Mouse (Mus musculus) C2C12 (cell line): ENCODE data around the gene Vti1a. TPM values are rescaled to one million over a fixed set of nuclear protein-coding genes. Genes with fewer than 3 reads are reported as not detected.

Experiments
- H3K27me3 ChIP-seq: one replicate; pipeline ENCODE4 v1.6.1; 2011; ENCODE audit not compliant: control insufficient read depth, insufficient read depth, insufficient read length
- H3K36me3 ChIP-seq: one replicate; pipeline ENCODE4 v1.6.1; 2011; ENCODE audit not compliant: control insufficient read depth, insufficient read depth
- H3K4me3 ChIP-seq: one replicate; pipeline ENCODE4 v1.5.1; 2011; ENCODE audit warnings: mild to moderate bottlenecking, control low read depth; ENCODE audit not compliant: poor library complexity, insufficient read depth, severe bottlenecking
- H3K79me2 ChIP-seq: one replicate; pipeline ENCODE4 v1.6.1; 2011; ENCODE audit not compliant: control insufficient read depth, insufficient read depth
- H3K79me3 ChIP-seq: one replicate; pipeline ENCODE4 v1.6.1; 2011; ENCODE audit warnings: low read depth, control low read depth
- H3ac ChIP-seq: one replicate; pipeline ENCODE3; 2011; ENCODE audit warnings: low read depth; ENCODE audit not compliant: control insufficient read depth, insufficient read length
- CEBPB ChIP-seq: IDR thresholded peaks from one replicate; pipeline ENCODE4 v1.6.1; 2011; ENCODE audit warnings: low read depth, mild to moderate bottlenecking, control low read depth, moderate library complexity
- CTCF ChIP-seq: IDR thresholded peaks from one replicate; pipeline ENCODE4 v1.5.1; 2011; ENCODE audit not compliant: control insufficient read depth, insufficient read depth, insufficient read length
- FOSL1 ChIP-seq: IDR thresholded peaks from one replicate; pipeline ENCODE4 v1.8.0; 2011; ENCODE audit warnings: mild to moderate bottlenecking, low read length; ENCODE audit not compliant: poor library complexity, insufficient read depth, severe bottlenecking
- MAX ChIP-seq: IDR thresholded peaks from one replicate; pipeline ENCODE4 v1.6.1; 2011; ENCODE audit warnings: mild to moderate bottlenecking, control low read depth
- MYOD1 ChIP-seq: IDR thresholded peaks from one replicate; pipeline ENCODE4 v1.6.1; 2011; ENCODE audit warnings: low read depth; ENCODE audit not compliant: control insufficient read depth, insufficient read length
- MYOG ChIP-seq: IDR thresholded peaks from one replicate; pipeline ENCODE4 v1.6.1; 2011; ENCODE audit not compliant: control insufficient read depth, insufficient read length; ENCODE audit errors: extremely low read depth
- USF1 ChIP-seq: IDR thresholded peaks from one replicate; pipeline ENCODE4 v1.6.1; 2011; ENCODE audit warnings: low read depth, mild to moderate bottlenecking, control low read depth, moderate library complexity
- polyA plus RNA-seq: library from polyadenylated mRNA; unstranded; fragments of >200 nt; fragmentation: generic; extraction: Trizol; gene quantifications from one replicate; pipeline ENCODE4 v1.2.1, GENCODE M21; 2012; ENCODE audit warnings: missing spikeins

Vti1a gene
- polyA plus RNA-seq, 1 experiment = 10.4 TPM

DNA sequence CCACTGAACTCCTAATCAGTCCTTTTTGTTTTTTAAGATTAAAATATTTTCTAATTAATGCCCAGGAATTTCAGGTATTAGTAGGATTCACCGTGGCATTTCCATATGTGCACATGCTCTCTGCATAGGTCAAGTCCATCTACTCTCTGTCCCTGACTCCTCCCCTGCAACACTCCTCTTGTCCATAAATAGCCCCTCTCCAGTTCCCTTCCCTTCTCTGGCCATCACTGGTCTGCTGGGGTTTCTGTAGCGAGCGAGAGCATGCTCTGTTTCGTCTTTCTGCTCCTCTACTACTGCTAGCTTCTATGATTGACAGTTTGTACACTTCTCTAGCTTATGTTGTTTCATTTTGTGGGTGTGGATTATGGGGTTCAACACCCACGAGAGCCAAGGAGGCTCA is 15.7 kb downstream of the Vti1a start:
- Histone ChIP-seq H3K27me3 (no peaks in the 10 kb centered on the region), H3K36me3 (peaks cover 43% of the 10 kb centered on the region), H3K79me3 (peaks cover under 1% of the 10 kb centered on the region), H3K4me3 (no peak overlapping the region), H3ac (no peak overlapping the region), H3K79me2 (no peaks in the 10 kb centered on the region)
- no peak for TF ChIP-seq CTCF

DNA sequence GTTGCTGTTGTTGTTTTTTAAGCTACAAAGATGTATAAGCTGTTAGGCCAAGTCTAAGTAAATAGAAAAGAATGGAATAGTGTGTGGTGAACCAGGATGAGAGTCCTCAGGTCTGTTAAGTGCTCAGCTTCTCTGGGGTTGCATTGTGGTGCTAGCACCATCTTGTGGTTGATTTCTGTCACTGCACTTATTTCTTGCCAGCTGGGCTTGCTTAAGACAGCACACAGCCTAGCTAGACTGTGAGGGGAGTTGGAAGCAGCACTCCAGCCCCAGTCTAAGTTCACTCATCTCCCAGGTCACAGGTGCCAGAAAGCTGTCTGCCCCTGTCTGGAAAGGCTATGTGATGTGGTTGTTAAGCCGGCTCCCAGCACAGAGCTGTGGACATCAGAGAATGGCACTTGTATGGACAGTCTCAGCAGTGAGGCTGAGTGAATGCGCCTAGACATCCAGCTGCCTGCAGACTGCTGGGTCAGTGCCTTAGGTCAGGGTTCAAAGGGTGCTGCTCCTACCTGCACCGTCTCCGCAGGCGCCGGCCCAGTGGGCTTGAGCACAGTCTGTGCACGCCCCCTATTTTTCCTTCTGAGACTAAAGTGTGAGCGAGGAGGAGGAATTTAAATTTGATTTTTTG is 16.7 kb downstream of the Vti1a start:
- no peak overlapping the region for H3K4me3 ChIP-seq
- no peak overlapping the region for H3ac ChIP-seq
- H3K79me2 ChIP-seq = no peaks in the 10 kb centered on the region
- peaks cover 51% of the 10 kb centered on the region for H3K36me3 ChIP-seq
- H3K79me3 ChIP-seq = peaks cover 4% of the 10 kb centered on the region
- no peak for TF ChIP-seq USF1
- peak; percentile 61 for TF ChIP-seq CTCF
- TF ChIP-seq MAX = no peak
- no peak for TF ChIP-seq MYOG
- no peak for TF ChIP-seq MYOD1
- TF ChIP-seq FOSL1 = no peak
- no peak for TF ChIP-seq CEBPB
- H3K27me3 ChIP-seq = no peaks in the 10 kb centered on the region

GRCm38 (mm10) chr19:55335881-55336280 is 19.8 kb downstream of the Vti1a start:
- H3K79me3 ChIP-seq = peaks cover 4% of the 10 kb centered on the region
- peaks cover 37% of the 10 kb centered on the region for H3K36me3 ChIP-seq
- no peaks in the 10 kb centered on the region for H3K27me3 ChIP-seq
- no peak overlapping the region for H3K4me3 ChIP-seq
- TF ChIP-seq FOSL1 (no peak), USF1 (no peak), MYOG (no peak), CTCF (no peak), CEBPB (no peak), MAX (no peak), MYOD1 (no peak)
- H3ac ChIP-seq = no peak overlapping the region
- H3K79me2 ChIP-seq = no peaks in the 10 kb centered on the region

- Histone ChIP-seq H3K36me3 (peaks cover 32% of the 10 kb centered on the region), H3K79me3 (peaks cover 4% of the 10 kb centered on the region), H3K4me3 (no peak overlapping the region), H3ac (peak overlapping the region; percentile 35), H3K27me3 (no peaks in the 10 kb centered on the region), H3K79me2 (no peaks in the 10 kb centered on the region)
- no peak for TF ChIP-seq USF1
- no peak for TF ChIP-seq MAX
- TF ChIP-seq FOSL1 = no peak
These were observed 20.3 kb downstream of the Vti1a start for GRCm38 (mm10) chr19:55336441-55336840.

- Histone ChIP-seq H3K79me3 (peaks cover 4% of the 10 kb centered on the region), H3ac (no peak overlapping the region), H3K27me3 (no peaks in the 10 kb centered on the region), H3K79me2 (no peaks in the 10 kb centered on the region), H3K4me3 (no peak overlapping the region), H3K36me3 (peaks cover 26% of the 10 kb centered on the region)
- TF ChIP-seq CTCF = no peak
- TF ChIP-seq MYOG = no peak
- no peak for TF ChIP-seq MYOD1
- TF ChIP-seq USF1 = no peak
- TF ChIP-seq MAX = no peak
- TF ChIP-seq FOSL1 = no peak
- no peak for TF ChIP-seq CEBPB
These were observed 21.0 kb downstream of the Vti1a start for GRCm38 (mm10) chr19:55337066-55337465.

DNA sequence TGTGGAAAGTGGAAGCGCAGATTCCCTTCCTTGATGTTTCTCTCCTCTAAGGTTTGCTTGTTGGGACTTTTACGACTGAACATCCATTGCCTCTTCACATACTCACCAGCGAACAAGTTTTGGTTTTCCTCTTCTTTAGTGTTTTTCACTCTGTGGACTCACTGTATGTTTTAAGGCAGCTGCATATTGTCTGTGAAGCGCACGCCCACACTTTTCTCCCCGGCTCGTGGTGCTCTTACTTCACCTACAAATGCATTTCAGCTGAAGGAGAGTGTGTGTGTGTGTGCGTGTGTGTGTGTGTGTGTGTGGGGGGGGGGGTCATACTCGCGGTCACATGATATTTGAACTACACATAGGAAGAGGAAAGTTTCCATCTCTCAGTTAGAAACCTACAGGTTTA is 21.6 kb downstream of the Vti1a start:
- TF ChIP-seq MAX (no peak), MYOD1 (no peak), CEBPB (no peak), USF1 (no peak), MYOG (no peak), CTCF (no peak), FOSL1 (no peak)
- no peaks in the 10 kb centered on the region for H3K79me2 ChIP-seq
- H3ac ChIP-seq = no peak overlapping the region
- peaks cover 4% of the 10 kb centered on the region for H3K79me3 ChIP-seq
- peaks cover 23% of the 10 kb centered on the region for H3K36me3 ChIP-seq
- no peaks in the 10 kb centered on the region for H3K27me3 ChIP-seq
- no peak overlapping the region for H3K4me3 ChIP-seq
